Mouse (Mus musculus): ENCODE data around the gene Scn8a. TPM values are rescaled to one million over a fixed set of nuclear protein-coding genes. Genes with fewer than 3 reads are reported as not detected.

Scn8a gene
- total and polyA plus RNA-seq, 3 experiments = 0.02 TPM; not detected in 2

GRCm38 (mm10) chr15:101094979-101095378 is 225.3 kb downstream of the Scn8a start:
- Histone ChIP-seq H3K79me2 (replicated peaks; ENCODE audit: control insufficient read depth, insufficient read depth, low read length) (no peaks in the 10 kb centered on the region), H3K27me3 (ENCODE audit: control insufficient read depth, insufficient read depth, low read length) (no peaks in the 10 kb centered on the region), H3K4me3 (no peak overlapping the region), H3K36me3 (ENCODE audit: control insufficient read depth, insufficient read depth, low read length) (no peaks in the 10 kb centered on the region), H3K27ac (no peak overlapping the region), H3K9ac (ENCODE audit: low read depth, low read length) (no peak overlapping the region), H3K4me1 (ENCODE audit: control insufficient read depth, insufficient read depth, low read length) (peaks cover 2% of the 10 kb centered on the region)
- 77% methylated on average over 9 of the region's 9 CpGs for WGBS
- no peak for TF ChIP-seq POLR2A (IDR thresholded peaks at IDR 0.05; ENCODE audit: insufficient read depth, low read depth, low read length)
- intact Hi-C loops (cut with DNase I) = no loop called here
- no peak for DNase-seq

- H3K79me2 ChIP-seq (replicated peaks; ENCODE audit: control insufficient read depth, insufficient read depth, low read length) = no peaks in the 10 kb centered on the region
- no peak for TF ChIP-seq CTCF (IDR thresholded peaks at IDR 0.05)
- no peak for TF ChIP-seq EP300 (IDR thresholded peaks at IDR 0.05; ENCODE audit: insufficient read depth, low read depth, low read length)
- no peak for TF ChIP-seq POLR2A (IDR thresholded peaks at IDR 0.05; ENCODE audit: insufficient read depth, low read depth, low read length)
- intact Hi-C loops (cut with DNase I) = no loop called here
- H3K27me3 ChIP-seq (ENCODE audit: control insufficient read depth, insufficient read depth, low read length) = no peaks in the 10 kb centered on the region
- no peak overlapping the region for H3K9ac ChIP-seq (ENCODE audit: low read depth, low read length)
- WGBS = 80% methylated on average over 3 of the region's 3 CpGs
- no peak overlapping the region for H3K4me3 ChIP-seq
- no peaks in the 10 kb centered on the region for H3K36me3 ChIP-seq (ENCODE audit: control insufficient read depth, insufficient read depth, low read length)
- H3K27ac ChIP-seq = no peak overlapping the region
- peaks cover 2% of the 10 kb centered on the region for H3K4me1 ChIP-seq (ENCODE audit: control insufficient read depth, insufficient read depth, low read length)
- no peak for DNase-seq
Measured at GRCm38 (mm10) chr15:101095392-101095791, 225.7 kb downstream of the Scn8a start.

Other genes starting within 250 kb of the Scn8a start
- gene Smagp, start 232.9 kb upstream of the Scn8a start, total RNA-seq (2021) = 10 to 100 TPM; 11.6 to 12.9 TPM
- gene Smagp, start 232.9 kb upstream of the Scn8a start, polyA plus RNA-seq (2012; rRNA removed) = 19.5 and 21.1 TPM in 2 replicates
- 1 to 10 TPM; 1.6 to 2.0 TPM for gene Bin2, start 200.3 kb upstream of the Scn8a start, total RNA-seq (2021)
- 1.3 and 3.0 TPM in 2 replicates for gene Bin2, start 200.3 kb upstream of the Scn8a start, polyA plus RNA-seq (2012; rRNA removed)
- 1 to 10 TPM in 1 of 2 experiments, under 1 TPM in 1; 0.78 to 1.0 TPM for gene Cela1, start 181.9 kb upstream of the Scn8a start, total RNA-seq (2021)
- 1.3 and 1.7 TPM in 2 replicates for gene Cela1, start 181.9 kb upstream of the Scn8a start, polyA plus RNA-seq (2012; rRNA removed)
- gene Galnt6, start 140.5 kb upstream of the Scn8a start, total RNA-seq (2021) = under 1 TPM; 0.65 to 0.89 TPM
- 0.70 and 0.78 TPM in 2 replicates for gene Galnt6, start 140.5 kb upstream of the Scn8a start, polyA plus RNA-seq (2012; rRNA removed)
- 1 to 10 TPM; 2.8 to 4.1 TPM for gene Slc4a8, start 108.1 kb upstream of the Scn8a start, total RNA-seq (2021)
- gene Slc4a8, start 108.1 kb upstream of the Scn8a start, polyA plus RNA-seq (2012; rRNA removed) = 0.96 and 1.5 TPM in 2 replicates
- not detected for gene Gm47841, start 177.5 kb downstream of the Scn8a start, total RNA-seq (2021)
- gene Gm47841, start 177.5 kb downstream of the Scn8a start, polyA plus RNA-seq (2012; rRNA removed) = not detected in 2 replicates
- gene Fignl2, start 208.7 kb downstream of the Scn8a start, total RNA-seq (2021) = 1 to 10 TPM in 1 of 2 experiments, under 1 TPM in 1; 0.86 to 1.3 TPM
- gene Fignl2, start 208.7 kb downstream of the Scn8a start, polyA plus RNA-seq (2012; rRNA removed) = 1.6 and 1.9 TPM in 2 replicates
- gene Ankrd33, start 245.9 kb downstream of the Scn8a start, total RNA-seq (2021) = not detected
- gene Ankrd33, start 245.9 kb downstream of the Scn8a start, polyA plus RNA-seq (2012; rRNA removed) = not detected in 2 replicates

Data from heart, adult 2 months (tissue).